In the genomic region with DNA sequence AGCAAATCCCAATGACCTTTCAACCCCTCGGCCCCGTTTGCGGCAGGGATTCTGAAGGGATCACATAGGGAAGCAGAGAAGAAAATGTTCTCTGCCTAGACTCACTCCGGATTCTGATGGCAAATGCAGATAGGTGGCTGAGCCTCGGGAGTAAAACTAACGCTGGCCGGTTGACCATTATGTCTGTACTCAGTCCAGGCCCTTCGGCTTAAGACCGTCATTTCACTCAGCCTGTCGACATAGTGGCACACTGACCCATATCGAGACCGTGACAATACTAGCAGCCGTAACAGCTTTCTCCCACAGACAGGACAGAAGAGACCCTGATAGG, we compare ENCODE assay signal across 18 mouse cellular contexts. TPM values are rescaled to one million over a fixed set of nuclear protein-coding genes. Genes with fewer than 3 reads are reported as not detected.
A peak's percentile ranks its signal among the peaks of the same experiment; 100 is the strongest.
DNase-seq lines count a peak whose midpoint lies in the region; ATAC-seq lines count a peak whose summit lies in the region.
"Had no signal": no experiment of that assay in that cellular context is flagged by ENCODE, and none has a peak within 500 bp of the region (broad histone marks: within the 10 kb centered on the region; RNA-seq: fewer than 3 reads in every experiment).

No protein-coding gene starts in this region.

- no peak overlapping the region for H3K4me2 ChIP-seq in hindbrain, embryonic 11.5 days (replicated peaks; ENCODE audit: low read depth, low read length)
- H3K4me2 ChIP-seq in hindbrain, embryonic 14.5 days (replicated peaks), result no peak overlapping the region
- H3K4me2 ChIP-seq in embryonic facial prominence, embryonic 11.5 days (ENCODE audit: low read depth, low read length), result peak overlapping the region; percentile 24; the same call in 1 of the 2 replicates
- no peak overlapping the region for H3K4me2 ChIP-seq in forebrain, embryonic 12.5 days
- H3K4me2 ChIP-seq in limb, embryonic 12.5 days, result peak overlapping the region; percentile 13; the same call in 1 of the 2 replicates
- H3K4me2 ChIP-seq: heart, embryonic 11.5 days; limb, embryonic 15.5 days; liver, embryonic 15.5 days; midbrain, embryonic 12.5 days had no signal

- WGBS in hindbrain, embryonic 11.5 days, result 36% methylated on average over 13 of the region's 13 CpGs
- WGBS in hindbrain, embryonic 14.5 days, result 32% methylated on average over 13 of the region's 13 CpGs
- WGBS in embryonic facial prominence, embryonic 11.5 days, result 35% methylated on average over 13 of the region's 13 CpGs
- WGBS in forebrain, embryonic 12.5 days, result 33% methylated on average over 13 of the region's 13 CpGs
- whole genome bisulfite sequencing in limb, embryonic 12.5 days, result 38% methylated on average over 13 of the region's 13 CpGs

- no peak overlapping the region for H3K9ac ChIP-seq in hindbrain, embryonic 11.5 days (ENCODE audit: low read depth, low read length)
- H3K9ac ChIP-seq in hindbrain, embryonic 14.5 days, result no peak overlapping the region
- H3K9ac ChIP-seq in embryonic facial prominence, embryonic 11.5 days (replicated peaks; ENCODE audit: low read length), result no peak overlapping the region
- H3K9ac ChIP-seq in forebrain, embryonic 12.5 days, result peak overlapping the region; percentile 4; the same call in 1 of the 2 replicates
- 0 out of 2 replicates have a peak overlapping the region, but pooled peaks have one; percentile 31 for H3K9ac ChIP-seq in limb, embryonic 12.5 days (replicated peaks)
- H3K9ac ChIP-seq: limb, embryonic 15.5 days; liver, embryonic 15.5 days; midbrain, embryonic 12.5 days had no signal

- peaks cover 25% of the 10 kb centered on the region for H3K4me1 ChIP-seq in hindbrain, embryonic 11.5 days (replicated peaks; ENCODE audit: control insufficient read depth, insufficient read depth, low read length)
- H3K4me1 ChIP-seq in hindbrain, embryonic 14.5 days (replicated peaks; ENCODE audit: control insufficient read depth, insufficient read depth, low read length), result peaks cover 29% of the 10 kb centered on the region
- H3K4me1 ChIP-seq in embryonic facial prominence, embryonic 11.5 days (ENCODE audit: control insufficient read depth, insufficient read depth, low read length), result peaks cover 30% of the 10 kb centered on the region
- H3K4me1 ChIP-seq in forebrain, embryonic 12.5 days, result peaks cover 47% of the 10 kb centered on the region
- peaks cover 56% of the 10 kb centered on the region for H3K4me1 ChIP-seq in limb, embryonic 12.5 days (replicated peaks)
- H3K4me1 ChIP-seq: liver, embryonic 15.5 days had no signal

- peaks cover 10% of the 10 kb centered on the region for H3K36me3 ChIP-seq in hindbrain, embryonic 11.5 days (ENCODE audit: control insufficient read depth, insufficient read depth, low read length)
- 0 out of 2 replicates have a peak, but pooled peaks cover 5% of the 10 kb centered on the region for H3K36me3 ChIP-seq in hindbrain, embryonic 14.5 days (replicated peaks; ENCODE audit: control insufficient read depth, insufficient read depth)
- peaks cover 5% of the 10 kb centered on the region; the same call in 1 of the 2 replicates for H3K36me3 ChIP-seq in embryonic facial prominence, embryonic 11.5 days (replicated peaks; ENCODE audit: control insufficient read depth, insufficient read depth, low read depth, low read length)
- peaks cover 17% of the 10 kb centered on the region for H3K36me3 ChIP-seq in forebrain, embryonic 12.5 days (replicated peaks)
- peaks cover 20% of the 10 kb centered on the region; the same call in 1 of the 2 replicates for H3K36me3 ChIP-seq in limb, embryonic 12.5 days
- H3K36me3 ChIP-seq: limb, embryonic 15.5 days; liver, embryonic 15.5 days had no signal

- DNase-seq in hindbrain, embryonic 11.5 days (ENCODE audit: low spot score), result no peak
- DNase-seq in hindbrain, embryonic 14.5 days (ENCODE audit: low spot score), result no peak
- no peak for DNase-seq in embryonic facial prominence, embryonic 11.5 days (ENCODE audit: low spot score)
- DNase-seq in layer of hippocampus, adult 11-12 months (ENCODE audit: low spot score), result no peak
- DNase-seq: adrenal gland, adult 2 months; cerebellum, adult 9-10 months; kidney, adult 8-10 months; kidney, postnatal 25 days; right cerebral cortex, postnatal 4 days; thymus, adult 2 months had no signal

- ATAC-seq in hindbrain, embryonic 11.5 days (ENCODE audit: low FRiP score), result no peak
- no peak for ATAC-seq in hindbrain, embryonic 14.5 days (ENCODE audit: low FRiP score)
- no peak for ATAC-seq in embryonic facial prominence, embryonic 11.5 days (replicated peaks; ENCODE audit: insufficient number of reproducible peaks, low FRiP score, low TSS enrichment, low read depth)
- ATAC-seq in forebrain, embryonic 12.5 days (ENCODE audit: low FRiP score), result no peak
- ATAC-seq in limb, embryonic 12.5 days (ENCODE audit: insufficient number of reproducible peaks, insufficient read depth, low FRiP score, low TSS enrichment, low read depth), result no peak
- no peak for ATAC-seq in CD4-positive, CD25-positive, alpha-beta regulatory T cell, adult 4 months

- peak overlapping the region; percentile 70; the same call in 1 of the 2 replicates for H3K27ac ChIP-seq in hindbrain, embryonic 11.5 days (ENCODE audit: low read depth, low read length)
- H3K27ac ChIP-seq in hindbrain, embryonic 14.5 days, result no peak overlapping the region
- 0 out of 2 replicates have a peak overlapping the region, but pooled peaks have one; percentile 5 for H3K27ac ChIP-seq in embryonic facial prominence, embryonic 11.5 days (replicated peaks; ENCODE audit: low read depth, low read length)
- H3K27ac ChIP-seq in forebrain, embryonic 12.5 days, result 0 out of 2 replicates have a peak overlapping the region, but pooled peaks have one; percentile 42
- peak overlapping the region; percentile 74 for H3K27ac ChIP-seq in limb, embryonic 12.5 days
- H3K27ac ChIP-seq: limb, embryonic 15.5 days; liver, embryonic 15.5 days; macrophage had no signal

- H3K4me3 ChIP-seq in hindbrain, embryonic 11.5 days (ENCODE audit: low read depth, low read length), result no peak overlapping the region
- no peak overlapping the region for H3K4me3 ChIP-seq in hindbrain, embryonic 14.5 days (replicated peaks; ENCODE audit: low read length)
- H3K4me3 ChIP-seq in embryonic facial prominence, embryonic 11.5 days (ENCODE audit: low read depth, low read length), result no peak overlapping the region
- H3K4me3 ChIP-seq in forebrain, embryonic 12.5 days (replicated peaks), result no peak overlapping the region
- no peak overlapping the region for H3K4me3 ChIP-seq in limb, embryonic 12.5 days (replicated peaks)
- H3K4me3 ChIP-seq: limb, embryonic 15.5 days; liver, embryonic 15.5 days; midbrain, embryonic 12.5 days had no signal

- H3K27me3 ChIP-seq in hindbrain, embryonic 11.5 days (ENCODE audit: control insufficient read depth, insufficient read depth, low read length), result no peaks in the 10 kb centered on the region
- no peaks in the 10 kb centered on the region for H3K27me3 ChIP-seq in hindbrain, embryonic 14.5 days (ENCODE audit: control insufficient read depth, insufficient read depth, low read length)
- no peaks in the 10 kb centered on the region; the same call in 1 of the 2 replicates for H3K27me3 ChIP-seq in embryonic facial prominence, embryonic 11.5 days (ENCODE audit: control insufficient read depth, insufficient read depth, low read length)
- peaks cover 7% of the 10 kb centered on the region; the same call in 1 of the 2 replicates for H3K27me3 ChIP-seq in forebrain, embryonic 12.5 days
- H3K27me3 ChIP-seq in limb, embryonic 12.5 days, result no peaks in the 10 kb centered on the region; the same call in 1 of the 2 replicates
- H3K27me3 ChIP-seq: liver, embryonic 15.5 days had no signal

- H3K9me3 ChIP-seq in hindbrain, embryonic 11.5 days (ENCODE audit: control insufficient read depth, low read length), result no peaks in the 10 kb centered on the region
- H3K9me3 ChIP-seq in hindbrain, embryonic 14.5 days (ENCODE audit: control insufficient read depth, low read length), result no peaks in the 10 kb centered on the region
- H3K9me3 ChIP-seq in embryonic facial prominence, embryonic 11.5 days (replicated peaks; ENCODE audit: control insufficient read depth, low read length), result no peaks in the 10 kb centered on the region
- peaks cover 3% of the 10 kb centered on the region; the same call in 1 of the 2 replicates for H3K9me3 ChIP-seq in forebrain, embryonic 12.5 days
- 0 out of 2 replicates have a peak, but pooled peaks cover 4% of the 10 kb centered on the region for H3K9me3 ChIP-seq in limb, embryonic 12.5 days
- H3K9me3 ChIP-seq: limb, embryonic 15.5 days; liver, embryonic 15.5 days; midbrain, embryonic 12.5 days had no signal

RNA-seq across cellular contexts. Expression of gene Scube1, which starts 24.3 kb away (rescaled TPM):
- 30.7 and 32.8 TPM in 2 replicates for polyA plus RNA-seq in hindbrain, embryonic 11.5 days (2014; fragmentation: Nextera tagmentation; extraction: Ambion mirVana)
- polyA plus RNA-seq in hindbrain, embryonic 14.5 days (2014; fragmentation: Nextera tagmentation; extraction: Ambion mirVana), result 10.4 and 12.7 TPM in 2 replicates
- polyA plus RNA-seq in embryonic facial prominence, embryonic 11.5 days (2014; fragmentation: Nextera tagmentation; extraction: Ambion mirVana), result 30.2 and 32.8 TPM in 2 replicates
- 17.9 and 20.4 TPM in 2 replicates for polyA plus RNA-seq in forebrain, embryonic 12.5 days (2016; fragmentation: Nextera tagmentation; extraction: Ambion mirVana)
- 33.6 and 36.7 TPM in 2 replicates for polyA plus RNA-seq in limb, embryonic 12.5 days (2016; fragmentation: Nextera tagmentation; extraction: Ambion mirVana)
- not detected for polyA plus RNA-seq in CD4-positive, CD25-positive, alpha-beta regulatory T cell, adult 4 months (2017; shearing (Covaris generic))
- polyA plus RNA-seq: macrophage had no signal

Comparison
In these comparisons a context has a peak if more than half of its experiments do, and no peak if none do; other contexts are left out.
1. H3K4me2 ChIP-seq: peak in embryonic facial prominence, embryonic 11.5 days (single experiment) and limb, embryonic 12.5 days (single experiment); none in hindbrain, embryonic 11.5 days (single experiment), hindbrain, embryonic 14.5 days (single experiment) and forebrain, embryonic 12.5 days (single experiment).
2. H3K9ac ChIP-seq: peak in forebrain, embryonic 12.5 days (single experiment) and limb, embryonic 12.5 days (single experiment); none in hindbrain, embryonic 11.5 days (single experiment), hindbrain, embryonic 14.5 days (single experiment) and embryonic facial prominence, embryonic 11.5 days (single experiment).
3. RNA of gene Scube1, which starts 24.3 kb away (polyA plus RNA-seq): 33.6 to 36.7 TPM in limb, embryonic 12.5 days, 30.7 to 32.8 TPM in hindbrain, embryonic 11.5 days, 30.2 to 32.8 TPM in embryonic facial prominence, embryonic 11.5 days, 17.9 to 20.4 TPM in forebrain, embryonic 12.5 days and 10.4 to 12.7 TPM in hindbrain, embryonic 14.5 days; not detected in CD4-positive, CD25-positive, alpha-beta regulatory T cell, adult 4 months; every median in the first group is over 10 times any median in the second.